In genomic region chr13:24702128-24702527, GRCm38 (mm10) we compare ENCODE assay signal across 36 mouse cellular contexts. TPM values are rescaled to one million over a fixed set of nuclear protein-coding genes. Genes with fewer than 3 reads are reported as not detected.
"Had no signal": no experiment of that assay in that cellular context is flagged by ENCODE, and none has a peak within 500 bp of the region (broad histone marks: within the 10 kb centered on the region; RNA-seq: fewer than 3 reads in every experiment).

No protein-coding gene starts in this region.

- DNase-seq: forebrain, postnatal 0 days; gastrocnemius, adult 2 months; gastrocnemius, postnatal 10 days; gastrocnemius, postnatal 25 days; heart, adult 2 months; heart, postnatal 14 days; heart, postnatal 4 days; kidney, adult 18-20 months; kidney, adult 8-10 months; kidney, postnatal 14 days; kidney, postnatal 36 days; liver; liver, embryonic 13.5 days had no signal

- H3K27ac ChIP-seq: gastrocnemius, adult 2 months; heart, adult 2 months; heart, embryonic 13.5 days; heart, embryonic 15.5 days; hindbrain, embryonic 10.5 days; hindbrain, embryonic 12.5 days; hindbrain, embryonic 14.5 days; intestine, embryonic 15.5 days; layer of hippocampus, adult 2 months; left cerebral cortex, adult 2 months; limb, embryonic 10.5 days; limb, embryonic 12.5 days; liver, embryonic 13.5 days had no signal

- H3K27me3 ChIP-seq: heart, embryonic 13.5 days; heart, embryonic 15.5 days; hindbrain, embryonic 12.5 days; intestine, embryonic 15.5 days; limb, embryonic 12.5 days; liver, embryonic 13.5 days had no signal

- ATAC-seq: forebrain, postnatal 0 days; hindbrain, embryonic 16.5 days; inflammation-experienced regulatory T-cells, adult 6 months; intestine, embryonic 15.5 days; intestine, postnatal 0 days had no signal

- H3K9me3 ChIP-seq: heart, embryonic 13.5 days; heart, embryonic 15.5 days; hindbrain, embryonic 10.5 days; hindbrain, embryonic 12.5 days; intestine, embryonic 15.5 days; limb, embryonic 10.5 days; limb, embryonic 12.5 days; liver, embryonic 13.5 days had no signal

- H3K9ac ChIP-seq: forebrain, postnatal 0 days; heart, embryonic 13.5 days; heart, embryonic 15.5 days; hindbrain, embryonic 12.5 days; hindbrain, embryonic 14.5 days; intestine, embryonic 15.5 days; limb, embryonic 12.5 days; liver, embryonic 13.5 days had no signal

- H3K36me3 ChIP-seq: hindbrain, embryonic 10.5 days; intestine, embryonic 15.5 days; limb, embryonic 10.5 days; limb, embryonic 12.5 days; liver, embryonic 13.5 days had no signal

- H3K4me2 ChIP-seq: heart, embryonic 11.5 days; heart, embryonic 13.5 days; heart, embryonic 15.5 days; hindbrain, embryonic 12.5 days; hindbrain, embryonic 14.5 days; intestine, embryonic 15.5 days; limb, embryonic 12.5 days; liver, embryonic 11.5 days; liver, embryonic 13.5 days had no signal

- H3K4me1 ChIP-seq: heart, embryonic 13.5 days; heart, embryonic 15.5 days; hindbrain, embryonic 12.5 days; intestine, embryonic 15.5 days; limb, embryonic 12.5 days; liver, embryonic 13.5 days had no signal

- H3K4me3 ChIP-seq: gastrocnemius, adult 2 months; heart, adult 2 months; heart, embryonic 13.5 days; heart, embryonic 15.5 days; hindbrain, embryonic 10.5 days; hindbrain, embryonic 12.5 days; intestine, embryonic 15.5 days; layer of hippocampus, adult 2 months; left cerebral cortex, adult 2 months; limb, embryonic 10.5 days; limb, embryonic 12.5 days; liver, embryonic 13.5 days had no signal

RNA-seq across cellular contexts. Expression of gene Armh2, which starts 38.9 kb away (rescaled TPM):
- total RNA-seq: gastrocnemius, adult 2 months; gastrocnemius, postnatal 10 days; gastrocnemius, postnatal 25 days; gastrocnemius, postnatal 4 days; granulocyte monocyte progenitor cell, adult 5-6 weeks; heart, adult 2 months; heart, postnatal 14 days; heart, postnatal 4 days; layer of hippocampus, adult 2 months; layer of hippocampus, postnatal 10 days; layer of hippocampus, postnatal 25 days; left cerebral cortex, adult 2 months; left cerebral cortex, postnatal 36 days had no signal
- polyA plus RNA-seq: forebrain, postnatal 0 days; heart, adult 2 months; heart, embryonic 11.5 days; heart, embryonic 13.5 days; heart, embryonic 15.5 days; heart, postnatal 0 days; hindbrain, embryonic 10.5 days; hindbrain, embryonic 12.5 days; hindbrain, embryonic 14.5 days; hindbrain, embryonic 16.5 days; intestine, embryonic 15.5 days; intestine, postnatal 0 days; kidney, embryonic 16.5 days; limb, embryonic 10.5 days; limb, embryonic 12.5 days; limb, embryonic 14.5 days; liver, embryonic 11.5 days; liver, embryonic 13.5 days had no signal
